Mouse (Mus musculus): ENCODE measurements around the gene Pdzd2. TPM values are rescaled to one million over a fixed set of nuclear protein-coding genes. Genes with fewer than 3 reads are reported as not detected.

Gene Pdzd2
- polyA plus RNA-seq, 1 experiment: under 0.01 TPM

DNA sequence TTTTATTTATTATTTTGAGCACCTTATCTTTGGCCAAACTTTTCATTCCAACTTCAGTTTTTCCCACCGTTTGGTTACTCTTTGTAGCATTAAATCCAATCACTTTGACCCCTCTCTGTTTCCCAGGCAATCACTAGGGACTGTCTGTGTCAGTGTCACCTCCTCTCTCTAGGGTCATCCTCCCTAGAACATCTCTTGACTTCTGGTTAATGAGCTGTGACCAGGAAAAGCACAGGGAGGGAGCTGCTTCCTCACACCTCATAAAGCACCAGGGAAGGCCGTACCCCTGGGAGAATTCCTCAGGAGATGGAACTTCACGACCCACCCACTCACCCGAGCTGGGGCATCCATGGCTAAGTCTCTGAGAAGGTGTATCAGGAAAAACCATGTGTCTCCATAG is 168.6 kb downstream of the Pdzd2 start:
- TF ChIP-seq GATA1 (IDR thresholded peaks at IDR 0.05; ENCODE audit: low read length) (no peak), TAL1 (IDR thresholded peaks at IDR 0.05; ENCODE audit: low read length) (no peak)

GRCm38 (mm10) chr15:12566637-12567440 is 172.9 kb downstream of the Pdzd2 start:
- no peak for TF ChIP-seq TAL1 (IDR thresholded peaks at IDR 0.05; ENCODE audit: low read length)
- no peak for TF ChIP-seq GATA1 (IDR thresholded peaks at IDR 0.05; ENCODE audit: low read length)
- no peak overlapping the region for H3K4me3 ChIP-seq (replicated peaks)
- H3K9me3 ChIP-seq (ENCODE audit: control insufficient read depth, low read length): no peaks in the 10 kb centered on the region
- no peaks in the 10 kb centered on the region for H3K36me3 ChIP-seq (ENCODE audit: control insufficient read depth)
- no peaks in the 10 kb centered on the region for H3K27me3 ChIP-seq (ENCODE audit: control insufficient read depth)
- no peaks in the 10 kb centered on the region for H3K4me1 ChIP-seq (ENCODE audit: control insufficient read depth)

More for the DNA sequence above, 168.6 kb downstream of the Pdzd2 start:
- no peaks in the 10 kb centered on the region for H3K27me3 ChIP-seq (ENCODE audit: control insufficient read depth)
- no peaks in the 10 kb centered on the region for H3K4me1 ChIP-seq (ENCODE audit: control insufficient read depth)
- no peak overlapping the region for H3K4me3 ChIP-seq (replicated peaks)
- H3K36me3 ChIP-seq (ENCODE audit: control insufficient read depth): no peaks in the 10 kb centered on the region
- H3K9me3 ChIP-seq (ENCODE audit: control insufficient read depth, low read length): no peaks in the 10 kb centered on the region

DNA sequence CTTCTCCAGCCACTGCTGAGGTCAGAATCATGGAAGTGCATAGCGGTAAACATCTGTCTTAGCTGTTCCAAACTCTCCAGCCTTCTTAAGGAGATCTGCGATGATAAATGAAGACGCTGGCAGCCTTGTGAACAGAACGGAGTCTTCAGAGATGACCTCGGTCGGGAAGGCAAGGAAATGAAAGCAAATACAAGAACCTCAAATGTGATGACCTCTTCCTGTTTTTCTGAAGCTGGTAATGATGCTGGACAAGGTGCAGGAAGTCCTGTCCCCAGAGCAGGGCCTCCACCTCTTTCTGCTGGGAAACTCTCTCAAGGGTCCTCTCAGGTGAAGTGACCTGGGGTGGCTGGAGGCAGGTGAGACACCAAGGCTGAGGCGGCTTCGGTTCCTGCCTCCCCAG is 174.4 kb downstream of the Pdzd2 start:
- Histone ChIP-seq H3K27me3 (ENCODE audit: control insufficient read depth) (no peaks in the 10 kb centered on the region), H3K36me3 (ENCODE audit: control insufficient read depth) (no peaks in the 10 kb centered on the region), H3K9me3 (ENCODE audit: control insufficient read depth, low read length) (no peaks in the 10 kb centered on the region), H3K4me1 (ENCODE audit: control insufficient read depth) (no peaks in the 10 kb centered on the region), H3K4me3 (replicated peaks) (no peak overlapping the region)
- no peak for TF ChIP-seq TAL1 (IDR thresholded peaks at IDR 0.05; ENCODE audit: low read length)
- TF ChIP-seq GATA1 (IDR thresholded peaks at IDR 0.05; ENCODE audit: low read length): no peak

DNA sequence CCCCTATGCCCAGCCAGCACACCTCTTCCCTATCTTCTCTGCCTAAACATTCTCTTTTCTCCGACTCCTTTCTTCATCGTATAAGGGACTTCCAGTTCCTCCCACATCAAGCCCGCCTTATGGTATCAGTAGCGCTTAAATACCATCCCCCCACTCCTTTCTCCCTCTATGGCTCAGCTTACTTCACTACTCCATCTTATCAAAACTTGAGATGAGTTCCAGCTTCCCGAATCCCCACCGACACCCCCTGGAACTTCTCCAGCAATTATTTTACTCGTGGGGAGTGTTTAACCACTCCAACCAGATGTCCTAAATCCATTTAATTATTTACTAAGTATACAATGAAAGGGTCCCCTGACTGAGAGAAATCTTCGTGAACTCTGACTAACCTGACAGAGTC is 179.2 kb downstream of the Pdzd2 start:
- TF ChIP-seq GATA1 (IDR thresholded peaks at IDR 0.05; ENCODE audit: low read length) (no peak), TAL1 (IDR thresholded peaks at IDR 0.05; ENCODE audit: low read length) (no peak)
- Histone ChIP-seq H3K4me3 (replicated peaks) (no peak overlapping the region), H3K36me3 (ENCODE audit: control insufficient read depth) (no peaks in the 10 kb centered on the region), H3K9me3 (ENCODE audit: control insufficient read depth, low read length) (no peaks in the 10 kb centered on the region), H3K27me3 (ENCODE audit: control insufficient read depth) (no peaks in the 10 kb centered on the region), H3K4me1 (ENCODE audit: control insufficient read depth) (no peaks in the 10 kb centered on the region)

DNA sequence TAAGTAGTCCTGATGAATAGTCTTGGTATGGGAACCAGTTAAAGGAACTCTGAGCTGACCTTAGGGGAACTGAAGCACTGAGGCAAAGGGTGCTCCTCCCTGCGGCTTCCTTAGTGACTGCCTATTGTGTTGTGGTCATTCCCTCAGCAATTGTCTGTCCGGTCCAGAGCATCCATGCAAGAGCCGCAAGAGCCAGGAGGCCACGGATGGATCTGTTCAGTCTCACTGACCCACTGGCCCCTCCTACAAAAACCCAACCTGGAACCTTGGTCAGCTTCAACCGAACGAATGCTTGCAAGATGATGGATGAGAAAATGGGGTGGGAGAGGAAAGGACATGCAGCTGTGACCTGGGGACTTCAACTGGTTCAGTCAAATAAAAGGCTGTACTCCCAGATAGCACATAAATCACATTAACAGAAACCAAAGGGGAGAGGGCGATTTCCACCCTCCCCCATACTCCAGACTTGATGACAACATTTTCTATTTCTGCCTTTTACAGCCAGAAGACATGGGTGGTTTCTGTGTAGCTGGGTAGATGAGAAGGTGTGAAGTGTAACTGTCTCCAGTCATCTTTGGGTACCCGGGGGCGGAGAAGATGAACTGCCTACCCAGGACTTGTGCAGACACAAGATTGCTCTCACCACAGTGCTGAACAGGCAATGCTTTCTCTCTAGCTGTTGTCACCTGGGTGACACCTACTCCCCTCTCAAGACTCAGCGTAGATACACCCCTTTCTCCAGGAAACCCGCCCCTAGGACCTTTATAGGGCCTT is 181.9 kb downstream of the Pdzd2 start:
- Histone ChIP-seq H3K4me1 (ENCODE audit: control insufficient read depth) (no peaks in the 10 kb centered on the region), H3K9me3 (ENCODE audit: control insufficient read depth, low read length) (no peaks in the 10 kb centered on the region), H3K36me3 (ENCODE audit: control insufficient read depth) (no peaks in the 10 kb centered on the region), H3K4me3 (replicated peaks) (no peak overlapping the region), H3K27me3 (ENCODE audit: control insufficient read depth) (no peaks in the 10 kb centered on the region)
- TF ChIP-seq TAL1 (IDR thresholded peaks at IDR 0.05; ENCODE audit: low read length) (no peak), GATA1 (IDR thresholded peaks at IDR 0.05; ENCODE audit: low read length) (no peak)

DNA sequence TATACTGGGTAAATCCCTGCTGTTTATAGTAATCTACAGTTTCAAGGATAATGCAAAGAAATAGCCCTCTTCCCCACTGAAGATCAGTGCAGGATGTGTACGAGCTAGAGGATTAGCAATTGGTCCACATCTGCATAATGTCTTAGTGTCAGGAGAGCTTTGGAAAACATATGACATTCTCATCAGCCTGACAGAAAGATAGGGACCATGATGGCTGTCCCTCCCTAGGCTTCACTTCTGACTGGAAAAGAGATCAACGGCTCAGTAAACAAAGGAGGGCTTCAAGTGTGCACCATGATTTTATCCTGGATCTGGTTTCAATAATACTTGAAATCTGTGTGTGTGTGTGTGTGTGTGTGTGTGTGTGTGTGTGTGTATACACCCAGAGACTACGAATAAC is 186.5 kb downstream of the Pdzd2 start:
- no peak overlapping the region for H3K4me3 ChIP-seq (replicated peaks)
- no peaks in the 10 kb centered on the region for H3K36me3 ChIP-seq (ENCODE audit: control insufficient read depth)
- no peak for TF ChIP-seq GATA1 (IDR thresholded peaks at IDR 0.05; ENCODE audit: low read length)
- no peak for TF ChIP-seq TAL1 (IDR thresholded peaks at IDR 0.05; ENCODE audit: low read length)

DNA sequence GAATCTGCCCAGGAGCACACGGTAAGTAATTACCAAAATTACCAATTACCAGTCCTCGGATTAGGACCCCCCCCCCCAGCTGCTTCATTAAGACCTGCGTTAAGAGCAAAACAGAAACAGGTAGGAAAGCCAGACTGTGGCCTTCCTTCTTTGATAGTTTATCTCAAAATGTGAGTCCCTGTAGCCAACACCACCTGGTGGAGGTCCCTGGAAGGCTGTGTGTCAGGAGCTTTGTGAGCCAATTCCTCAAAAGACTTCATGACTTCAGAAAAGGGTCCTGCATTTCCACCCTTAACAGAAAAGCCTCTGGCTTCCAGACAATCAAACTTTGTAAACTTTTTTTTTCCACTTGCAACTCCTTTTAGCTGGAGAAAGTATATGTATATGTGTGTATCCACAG is 188.8 kb downstream of the Pdzd2 start:
- Histone ChIP-seq H3K27me3 (ENCODE audit: control insufficient read depth) (peaks cover 27% of the 10 kb centered on the region), H3K36me3 (ENCODE audit: control insufficient read depth) (no peaks in the 10 kb centered on the region), H3K4me3 (replicated peaks) (no peak overlapping the region), H3K9me3 (ENCODE audit: control insufficient read depth, low read length) (no peaks in the 10 kb centered on the region), H3K4me1 (ENCODE audit: control insufficient read depth) (no peaks in the 10 kb centered on the region)
- TF ChIP-seq GATA1 (IDR thresholded peaks at IDR 0.05; ENCODE audit: low read length) (no peak), TAL1 (IDR thresholded peaks at IDR 0.05; ENCODE audit: low read length) (no peak)

More for the DNA sequence above, 186.5 kb downstream of the Pdzd2 start:
- Histone ChIP-seq H3K4me1 (ENCODE audit: control insufficient read depth) (no peaks in the 10 kb centered on the region), H3K9me3 (ENCODE audit: control insufficient read depth, low read length) (no peaks in the 10 kb centered on the region), H3K27me3 (ENCODE audit: control insufficient read depth) (peaks cover 24% of the 10 kb centered on the region)

- Histone ChIP-seq H3K36me3 (ENCODE audit: control insufficient read depth) (no peaks in the 10 kb centered on the region), H3K9me3 (ENCODE audit: control insufficient read depth, low read length) (no peaks in the 10 kb centered on the region), H3K4me3 (replicated peaks) (no peak overlapping the region), H3K27me3 (ENCODE audit: control insufficient read depth) (peaks cover 27% of the 10 kb centered on the region), H3K4me1 (ENCODE audit: control insufficient read depth) (no peaks in the 10 kb centered on the region)
- no peak for TF ChIP-seq TAL1 (IDR thresholded peaks at IDR 0.05; ENCODE audit: low read length)
- no peak for TF ChIP-seq GATA1 (IDR thresholded peaks at IDR 0.05; ENCODE audit: low read length)
Observed at GRCm38 (mm10) chr15:12550376-12550775, 189.3 kb downstream of the Pdzd2 start.

DNA sequence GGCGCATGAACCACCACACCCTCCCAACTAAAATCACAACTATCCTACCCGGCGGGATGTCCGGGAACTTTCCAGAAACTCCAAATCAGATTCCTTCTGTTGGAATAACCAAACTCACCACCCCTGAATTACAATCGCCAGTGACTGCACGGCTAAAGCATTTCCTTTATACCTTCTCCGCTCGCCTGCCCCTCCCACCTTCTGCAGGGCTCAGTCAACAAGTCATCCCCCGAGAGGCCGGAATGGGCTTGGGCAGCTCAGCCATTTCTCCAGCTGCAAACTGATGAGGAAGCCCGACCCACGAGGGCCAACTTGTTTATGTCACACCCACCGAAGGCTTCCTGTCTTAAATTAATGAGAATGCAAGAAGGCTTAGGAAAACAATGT is 189.8 kb downstream of the Pdzd2 start:
- H3K9me3 ChIP-seq (ENCODE audit: control insufficient read depth, low read length): no peaks in the 10 kb centered on the region
- H3K36me3 ChIP-seq (ENCODE audit: control insufficient read depth): no peaks in the 10 kb centered on the region
- peaks cover 27% of the 10 kb centered on the region for H3K27me3 ChIP-seq (ENCODE audit: control insufficient read depth)
- H3K4me1 ChIP-seq (ENCODE audit: control insufficient read depth): no peaks in the 10 kb centered on the region
- no peak for TF ChIP-seq GATA1 (IDR thresholded peaks at IDR 0.05; ENCODE audit: low read length)
- TF ChIP-seq TAL1 (IDR thresholded peaks at IDR 0.05; ENCODE audit: low read length): no peak
- H3K4me3 ChIP-seq (replicated peaks): no peak overlapping the region
